Mouse (Mus musculus) embryonic facial prominence, embryonic 12.5 days (tissue): ENCODE data around the gene Abo. TPM values are rescaled to one million over a fixed set of nuclear protein-coding genes. Genes with fewer than 3 reads are reported as not detected.

Source experiments
- ATAC-seq: fragments of 200-750 bp; cut with Nextera tagmentation; 2 replicates; pipeline ENCODE4 v1.8.0; 2017; ENCODE audit not compliant: insufficient number of reproducible peaks, insufficient read depth, low FRiP score, low TSS enrichment
- H3K27ac ChIP-seq: fragments of 300-500 bp; sonication (generic); 2 replicates; pipeline ENCODE4 v1.5.1; 2016; ENCODE audit warnings: mild to moderate bottlenecking
- H3K27me3 ChIP-seq: fragments of 300-500 bp; sonication (generic); 2 replicates; pipeline ENCODE4 v1.6.1; 2016; ENCODE audit warnings: mild to moderate bottlenecking, moderate library complexity
- H3K36me3 ChIP-seq: fragments of 300-500 bp; sonication (generic); 2 replicates; pipeline ENCODE4 v1.6.1; 2016; ENCODE audit warnings: mild to moderate bottlenecking
- H3K4me1 ChIP-seq: fragments of 300-500 bp; sonication (generic); 2 replicates; pipeline ENCODE4 v1.6.1; 2016
- H3K4me2 ChIP-seq: fragments of 300-500 bp; sonication (generic); replicated peaks from 2 replicates; pipeline ENCODE4 v1.6.1; 2016; ENCODE audit warnings: mild to moderate bottlenecking, moderate library complexity
- H3K4me3 ChIP-seq: fragments of 300-500 bp; sonication (generic); 2 replicates; pipeline ENCODE4 v1.5.1; 2016; ENCODE audit warnings: mild to moderate bottlenecking
- H3K9ac ChIP-seq: fragments of 300-500 bp; sonication (generic); 2 replicates; pipeline ENCODE4 v1.6.1; 2016; ENCODE audit warnings: mild to moderate bottlenecking, moderate library complexity
- H3K9me3 ChIP-seq: fragments of 300-500 bp; sonication (generic); 2 replicates; pipeline ENCODE4 v1.6.1; 2016; ENCODE audit warnings: mild to moderate bottlenecking, moderate library complexity
- WGBS: fragments of 180-500 bp; shearing (Covaris S2); methylation state at CpG from one replicate; pipeline ENCODE4 v1.1.7; 2016; 5-methylcytosine and 5-hydroxymethylcytosine counted together
- polyA plus RNA-seq: library from polyadenylated mRNA; unstranded; fragments of >200 nt; fragmentation: Nextera tagmentation; extraction: Ambion mirVana; gene quantifications from 2 replicates; pipeline ENCODE4 v1.2.1, GENCODE M21; 2016

The Abo gene
- not detected in 2 replicates for polyA plus RNA-seq

GRCm38 (mm10) chr2:26864879-26865278, at the start of gene Abo:
Gene Abo, minus strand, starts transcription at chr2:26864979.
- 60% methylated on average over 3 of the region's 3 CpGs for WGBS

GRCm38 (mm10) chr2:26914148-26914941, 49.6 kb upstream of the Abo start:
- Histone ChIP-seq H3K36me3 (peaks cover 45% of the 10 kb centered on the region), H3K27ac (no peak overlapping the region), H3K4me3 (no peak overlapping the region), H3K4me2 (peak overlapping the region; percentile 96; the same call in 1 of the 2 replicates), H3K27me3 (no peaks in the 10 kb centered on the region), H3K9ac (no peak overlapping the region), H3K4me1 (peaks cover 35% of the 10 kb centered on the region), H3K9me3 (no peaks in the 10 kb centered on the region)
- 61% methylated on average over 8 of the region's 8 CpGs for WGBS
- ATAC-seq: no peak

More at GRCm38 (mm10) chr2:26864879-26865278, at the start of gene Abo:
- Histone ChIP-seq H3K27me3 (no peaks in the 10 kb centered on the region), H3K36me3 (no peaks in the 10 kb centered on the region), H3K4me3 (no peak within 1 kb of the TSS), H3K9me3 (no peaks in the 10 kb centered on the region), H3K4me1 (no peaks in the 10 kb centered on the region), H3K9ac (no peak within 1 kb of the TSS), H3K27ac (no peak within 1 kb of the TSS), H3K4me2 (no peak within 1 kb of the TSS)
- no peak for ATAC-seq

DNA sequence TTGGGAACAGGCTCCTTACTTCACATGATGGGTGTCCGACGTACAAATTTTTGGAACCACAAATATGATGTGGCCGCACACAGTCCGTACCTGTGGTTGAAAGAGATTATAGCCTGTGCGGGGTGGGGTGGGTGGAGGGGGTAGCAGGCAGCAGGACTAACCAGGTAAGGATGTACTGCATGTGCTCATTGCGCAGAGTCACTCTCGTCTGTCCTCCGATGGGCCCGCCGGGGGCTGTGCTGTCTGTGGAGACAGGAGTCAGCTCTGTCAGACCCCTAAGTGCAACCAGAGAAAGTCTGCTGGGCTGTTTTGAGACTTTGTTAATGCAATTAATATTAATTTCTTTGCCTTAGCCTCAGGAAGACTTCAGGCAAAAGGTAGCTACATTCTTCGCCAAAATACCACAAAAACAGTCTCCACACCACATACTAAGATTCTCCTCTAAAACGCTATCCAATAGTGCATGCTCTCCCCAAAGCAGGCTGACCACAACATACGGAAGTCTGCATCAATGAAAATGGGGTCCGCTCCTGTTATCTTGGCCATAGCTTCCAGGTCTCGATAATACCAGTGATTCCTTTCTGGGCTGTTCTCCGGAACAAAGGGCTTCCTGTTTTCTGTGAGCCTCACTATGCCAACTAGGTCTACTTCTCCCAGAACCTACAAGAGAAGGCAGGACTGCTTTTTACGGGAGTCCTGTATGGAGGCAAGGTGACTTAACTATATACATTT, 48.8 kb upstream of the Abo start:
- Histone ChIP-seq H3K9me3 (no peaks in the 10 kb centered on the region), H3K36me3 (peaks cover 38% of the 10 kb centered on the region), H3K9ac (no peak overlapping the region), H3K4me2 (no peak overlapping the region), H3K4me3 (no peak overlapping the region), H3K4me1 (peaks cover 43% of the 10 kb centered on the region), H3K27me3 (no peaks in the 10 kb centered on the region), H3K27ac (no peak overlapping the region)
- WGBS: 81% methylated on average over 17 of the region's 17 CpGs
- ATAC-seq: no peak

DNA sequence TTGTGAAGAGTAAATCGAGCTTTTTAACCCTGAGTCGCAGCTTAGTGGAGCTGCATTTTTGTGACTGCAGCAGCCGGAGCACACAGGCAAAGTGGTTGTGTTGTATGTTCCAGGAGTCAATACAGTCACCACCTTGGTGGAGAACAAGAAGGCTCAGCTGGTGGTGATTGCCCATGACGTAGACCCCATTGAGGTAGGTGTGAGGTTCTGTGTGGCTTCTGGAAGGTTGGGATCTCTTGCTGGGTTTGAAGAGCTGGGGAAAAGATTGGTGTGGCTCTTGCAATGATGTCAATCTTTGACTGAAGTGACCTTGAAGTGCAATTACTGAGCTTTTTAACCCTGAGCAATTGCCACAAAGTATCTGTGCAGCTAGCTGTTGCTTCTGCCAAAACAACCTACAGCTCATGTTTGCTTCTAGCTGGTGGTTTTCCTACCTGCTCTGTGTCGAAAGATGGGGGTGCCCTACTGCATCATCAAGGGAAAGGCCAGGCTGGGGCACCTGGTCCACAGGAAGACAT, 47.5 kb upstream of the Abo start:
- WGBS: 71% methylated on average over 5 of the region's 5 CpGs
- Histone ChIP-seq H3K27ac (no peak overlapping the region), H3K36me3 (peaks cover 45% of the 10 kb centered on the region), H3K9ac (peak overlapping the region; percentile 98), H3K4me2 (peak overlapping the region; percentile 98), H3K9me3 (no peaks in the 10 kb centered on the region), H3K4me3 (peak overlapping the region; percentile 92), H3K4me1 (peaks cover 39% of the 10 kb centered on the region), H3K27me3 (no peaks in the 10 kb centered on the region)
- no peak for ATAC-seq

GRCm38 (mm10) chr2:26910994-26911765, 46.4 kb upstream of the Abo start:
- Histone ChIP-seq H3K27ac (peak overlapping the region; percentile 94), H3K4me1 (peaks cover 33% of the 10 kb centered on the region), H3K9ac (peak overlapping the region; percentile 98), H3K36me3 (peaks cover 55% of the 10 kb centered on the region), H3K27me3 (no peaks in the 10 kb centered on the region), H3K4me2 (peak overlapping the region; percentile 98), H3K9me3 (no peaks in the 10 kb centered on the region), H3K4me3 (peak overlapping the region; percentile 92)
- 2% methylated on average over 37 of the region's 37 CpGs for WGBS
- 0 out of 2 replicates have a peak, but pooled peaks have one; percentile 10 for ATAC-seq

GRCm38 (mm10) chr2:26910124-26910993, 45.6 kb upstream of the Abo start, which contains the start of the genes Med22 and Rpl7a:
Gene Med22, minus strand, starts transcription at chr2:26910677.
Gene Rpl7a, plus strand, starts transcription at chr2:26910764.
- peak; percentile 65 for ATAC-seq

DNA sequence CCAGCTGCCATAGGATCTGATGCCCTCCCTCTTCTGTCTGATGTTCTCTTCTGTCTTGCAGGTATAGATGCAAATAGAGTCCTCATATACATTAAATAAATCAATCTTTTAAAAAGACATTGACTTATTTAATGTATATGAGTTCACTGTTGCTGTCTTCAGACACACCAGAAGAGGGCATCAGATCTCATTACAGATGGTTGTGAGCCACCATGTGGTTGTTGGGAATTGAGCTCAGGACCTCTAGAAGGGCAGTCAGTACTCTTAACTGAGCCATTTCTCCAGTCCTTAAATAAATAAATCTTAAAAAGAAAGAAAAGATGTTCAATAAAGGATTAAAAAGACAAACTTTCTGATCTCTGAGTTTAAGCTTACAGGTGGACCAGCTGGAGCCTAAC, 44.6 kb upstream of the Abo start:
- Histone ChIP-seq H3K4me2 (peak overlapping the region; percentile 78), H3K36me3 (peaks cover 67% of the 10 kb centered on the region), H3K9me3 (no peaks in the 10 kb centered on the region), H3K4me3 (peak overlapping the region; percentile 92), H3K4me1 (peaks cover 26% of the 10 kb centered on the region), H3K27ac (peak overlapping the region; percentile 81), H3K9ac (peak overlapping the region; percentile 86), H3K27me3 (no peaks in the 10 kb centered on the region)
- ATAC-seq: no peak

More at GRCm38 (mm10) chr2:26910124-26910993, 45.6 kb upstream of the Abo start, which contains the start of the genes Med22 and Rpl7a:
- no peaks in the 10 kb centered on the region for H3K9me3 ChIP-seq
- peak within 1 kb of the TSS; percentile 92 for H3K4me3 ChIP-seq
- H3K27ac ChIP-seq: peak within 1 kb of the TSS; percentile 94
- H3K27me3 ChIP-seq: no peaks in the 10 kb centered on the region
- under 1% methylated on average over 74 of the region's 74 CpGs for WGBS
- peak within 1 kb of the TSS; percentile 98 for H3K4me2 ChIP-seq
- peaks cover 30% of the 10 kb centered on the region for H3K4me1 ChIP-seq
- H3K36me3 ChIP-seq: peaks cover 64% of the 10 kb centered on the region
- H3K9ac ChIP-seq: peak within 1 kb of the TSS; percentile 98

- Histone ChIP-seq H3K9ac (peak overlapping the region; percentile 86; the same call in 1 of the 2 replicates), H3K36me3 (peaks cover 64% of the 10 kb centered on the region), H3K9me3 (no peaks in the 10 kb centered on the region), H3K4me1 (peaks cover 28% of the 10 kb centered on the region), H3K4me3 (peak overlapping the region; percentile 92), H3K27ac (no peak overlapping the region), H3K27me3 (no peaks in the 10 kb centered on the region), H3K4me2 (peak overlapping the region; percentile 78)
- 81% methylated on average over 18 of the region's 18 CpGs for WGBS
- ATAC-seq: no peak
These were observed 44.1 kb upstream of the Abo start for GRCm38 (mm10) chr2:26908710-26909386.

- Histone ChIP-seq H3K4me3 (no peak overlapping the region), H3K9ac (no peak overlapping the region), H3K9me3 (no peaks in the 10 kb centered on the region), H3K4me1 (peaks cover 31% of the 10 kb centered on the region), H3K27me3 (no peaks in the 10 kb centered on the region), H3K4me2 (no peak overlapping the region), H3K27ac (no peak overlapping the region), H3K36me3 (peaks cover 47% of the 10 kb centered on the region)
- WGBS: 67% methylated on average over 4 of the region's 4 CpGs
- no peak for ATAC-seq
These were observed 42.3 kb upstream of the Abo start for GRCm38 (mm10) chr2:26907109-26907508.

DNA sequence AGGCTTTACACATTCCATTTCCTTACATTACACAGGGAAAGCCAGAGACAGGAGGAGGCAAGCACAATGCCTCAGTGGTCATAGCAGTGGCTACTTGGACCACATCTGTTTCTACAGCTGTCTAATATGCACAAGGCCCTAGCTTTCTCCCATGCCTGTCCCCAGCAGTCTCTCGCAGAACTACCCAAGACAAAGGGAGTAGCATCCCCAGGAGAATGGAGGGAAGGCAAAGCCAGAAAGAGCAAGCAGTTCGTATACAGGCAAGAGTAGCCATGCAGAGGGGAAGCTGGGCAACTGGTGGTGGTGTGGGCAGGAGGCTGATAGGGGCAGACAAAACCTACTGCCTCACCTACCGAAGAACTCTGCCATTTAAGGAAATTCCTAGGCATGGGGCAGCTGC, 41.7 kb upstream of the Abo start:
- H3K9me3 ChIP-seq: no peaks in the 10 kb centered on the region
- no peak for ATAC-seq
- no peak overlapping the region for H3K4me2 ChIP-seq
- H3K9ac ChIP-seq: no peak overlapping the region
- WGBS: 88% methylated on average over 3 of the region's 3 CpGs
- H3K4me3 ChIP-seq: no peak overlapping the region
- H3K4me1 ChIP-seq: peaks cover 32% of the 10 kb centered on the region
- H3K27ac ChIP-seq: no peak overlapping the region
- peaks cover 40% of the 10 kb centered on the region for H3K36me3 ChIP-seq
- H3K27me3 ChIP-seq: no peaks in the 10 kb centered on the region
